Mouse (Mus musculus) naive thymus-derived CD4-positive, alpha-beta T cell, adult 2 months (primary cell): ENCODE data around the gene C2cd3.

ENCODE experiments used
- DNase-seq: peaks from one replicate; pipeline ENCODE4 v3.0.0-alpha.2; 2011; ENCODE audit warnings: low read depth

Gene C2cd3

GRCm38 (mm10) chr7:100371495-100372451 lies at the start of gene C2cd3, which contains the start of gene Ppme1:
C2cd3 (plus strand) TSS chr7:100372233.
Ppme1 (minus strand) TSS chr7:100372307.
- peak; percentile 98 for DNase-seq

GRCm38 (mm10) chr7:100323721-100324120 lies 48.3 kb upstream of the C2cd3 start:
- no peak for DNase-seq

GRCm38 (mm10) chr7:100325482-100325881 lies 46.6 kb upstream of the C2cd3 start:
- peak; percentile 12 for DNase-seq

- no peak for DNase-seq
Measured at GRCm38 (mm10) chr7:100327514-100327913, 44.5 kb upstream of the C2cd3 start.

GRCm38 (mm10) chr7:100328636-100329035 lies 43.4 kb upstream of the C2cd3 start:
- DNase-seq: no peak

GRCm38 (mm10) chr7:100331269-100331668 lies 40.8 kb upstream of the C2cd3 start:
- DNase-seq: no peak

- no peak for DNase-seq
Measured at GRCm38 (mm10) chr7:100335921-100336320, 36.1 kb upstream of the C2cd3 start.

GRCm38 (mm10) chr7:100354984-100355383 lies 17.0 kb upstream of the C2cd3 start:
- DNase-seq: no peak

- no peak for DNase-seq
Measured at GRCm38 (mm10) chr7:100356324-100356723, 15.7 kb upstream of the C2cd3 start.

GRCm38 (mm10) chr7:100356768-100357167 lies 15.3 kb upstream of the C2cd3 start:
- DNase-seq: no peak

GRCm38 (mm10) chr7:100357856-100358255 lies 14.2 kb upstream of the C2cd3 start:
- DNase-seq: no peak

GRCm38 (mm10) chr7:100363162-100363561 lies 8.9 kb upstream of the C2cd3 start:
- DNase-seq: no peak

GRCm38 (mm10) chr7:100364888-100365287 lies 7.1 kb upstream of the C2cd3 start:
- no peak for DNase-seq

- peak; percentile 62 for DNase-seq
Measured at GRCm38 (mm10) chr7:100372452-100372980, 483 bp downstream of the C2cd3 start.

GRCm38 (mm10) chr7:100378257-100378656 lies 6.2 kb downstream of the C2cd3 start:
- DNase-seq: no peak

- no peak for DNase-seq
Measured at GRCm38 (mm10) chr7:100381161-100381560, 9.1 kb downstream of the C2cd3 start.

- DNase-seq: no peak
Measured at GRCm38 (mm10) chr7:100383207-100383606, 11.2 kb downstream of the C2cd3 start.

GRCm38 (mm10) chr7:100388174-100388573 lies 16.1 kb downstream of the C2cd3 start:
- no peak for DNase-seq

- no peak for DNase-seq
Measured at GRCm38 (mm10) chr7:100390166-100390565, 18.1 kb downstream of the C2cd3 start.

GRCm38 (mm10) chr7:100392265-100392664 lies 20.2 kb downstream of the C2cd3 start:
- DNase-seq: no peak

GRCm38 (mm10) chr7:100399231-100399913 lies 27.3 kb downstream of the C2cd3 start:
- DNase-seq: no peak

- no peak for DNase-seq
Measured at GRCm38 (mm10) chr7:100400899-100401539, 29.0 kb downstream of the C2cd3 start.
